Mouse (Mus musculus): ENCODE data around the gene Ltbp4.

GRCm38 (mm10) chr7:27266515-27267128 is 70.9 kb downstream of the Ltbp4 start:
- TF ChIP-seq UBTF (IDR thresholded peaks at IDR 0.05; ENCODE audit: low read depth, low read length) (no peak), MAZ (IDR thresholded peaks at IDR 0.05; ENCODE audit: low read depth, low read length) (no peak), KAT2A (IDR thresholded peaks at IDR 0.05; ENCODE audit: insufficient replicate concordance, low read length) (no peak), POLR2A (IDR thresholded peaks at IDR 0.05; ENCODE audit: low read depth, low read length) (no peak), MAX (IDR thresholded peaks at IDR 0.05; ENCODE audit: low read length) (no peak)
